ENCODE assay signal across 7 mouse cellular contexts in genomic region chr17:35916297-35917142, GRCm38 (mm10). TPM values are rescaled to one million over a fixed set of nuclear protein-coding genes. Genes with fewer than 3 reads are reported as not detected.
DNase-seq lines count a peak whose midpoint lies in the region; ATAC-seq lines count a peak whose summit lies in the region.

Gene Mrps18b, minus strand, starts transcription at chr17:35916389.
Gene Ppp1r10, plus strand, starts transcription at chr17:35916434.

- peak within 1 kb of the TSS; percentile 75 for H3K4me3 ChIP-seq in intestine, embryonic 16.5 days (ENCODE audit: low read length)
- H3K4me3 ChIP-seq in midbrain, embryonic 11.5 days (ENCODE audit: low read depth, low read length) = peak within 1 kb of the TSS; percentile 77

- H3K36me3 ChIP-seq in intestine, embryonic 16.5 days (ENCODE audit: control insufficient read depth, insufficient read depth, low read length) = peaks cover 5% of the 10 kb centered on the region
- peaks cover 3% of the 10 kb centered on the region for H3K36me3 ChIP-seq in midbrain, embryonic 11.5 days (ENCODE audit: control insufficient read depth, insufficient read depth, low read length)

- peaks cover 24% of the 10 kb centered on the region for H3K4me1 ChIP-seq in intestine, embryonic 16.5 days (ENCODE audit: control insufficient read depth, insufficient read depth, low read length)
- H3K4me1 ChIP-seq in midbrain, embryonic 11.5 days (ENCODE audit: control insufficient read depth, insufficient read depth, low read length) = peaks cover 21% of the 10 kb centered on the region

- H3K9ac ChIP-seq in intestine, embryonic 16.5 days (ENCODE audit: low read depth, low read length) = peak within 1 kb of the TSS; percentile 91
- peak within 1 kb of the TSS; percentile 99 for H3K9ac ChIP-seq in midbrain, embryonic 11.5 days (ENCODE audit: low read length)

- H3K4me2 ChIP-seq in intestine, embryonic 16.5 days (ENCODE audit: low read depth, low read length) = peak within 1 kb of the TSS; percentile 83
- H3K4me2 ChIP-seq in midbrain, embryonic 11.5 days = peak within 1 kb of the TSS; percentile 85

- no peaks in the 10 kb centered on the region for H3K9me3 ChIP-seq in intestine, embryonic 16.5 days (ENCODE audit: control insufficient read depth, low read length)
- H3K9me3 ChIP-seq in midbrain, embryonic 11.5 days (ENCODE audit: control insufficient read depth, low read length) = no peaks in the 10 kb centered on the region

- DNase-seq in adrenal gland, adult 8-10 months = peak; percentile 100
- peak; percentile 98 for DNase-seq in embryo, embryonic 9.5 days (ENCODE audit: extremely low spot score)
- DNase-seq in gastrocnemius, postnatal 4 days (ENCODE audit: low spot score in 2 of 2) = peak; percentile 98
- peak; percentile 99 for DNase-seq in left cerebral cortex, postnatal 36 days (ENCODE audit: low spot score in 2 of 2)
- peak; percentile 99 for DNase-seq in midbrain, embryonic 11.5 days (ENCODE audit: low spot score, missing footprints)
- peak; percentile 100 for DNase-seq in skeletal muscle tissue, adult 2 months (ENCODE audit: low read depth, low spot score)

- peak within 1 kb of the TSS; percentile 96 for H3K27ac ChIP-seq in intestine, embryonic 16.5 days (ENCODE audit: low read length)
- H3K27ac ChIP-seq in midbrain, embryonic 11.5 days (ENCODE audit: low read depth, low read length) = peak within 1 kb of the TSS; percentile 87

- intact Hi-C loops in left cerebral cortex, postnatal 36 days (cut with DNase I) = loop anchor here (5.0 kb wide), 1 partner anchor 79 kb away; the partner anchor contains the start of gene Tubb5

- H3K27me3 ChIP-seq in intestine, embryonic 16.5 days (replicated peaks; ENCODE audit: control insufficient read depth, insufficient read depth, low read length) = no peaks in the 10 kb centered on the region
- H3K27me3 ChIP-seq in midbrain, embryonic 11.5 days (ENCODE audit: control insufficient read depth, insufficient read depth, low read length) = no peaks in the 10 kb centered on the region

- ATAC-seq in intestine, embryonic 16.5 days = peak; percentile 94
- ATAC-seq in midbrain, embryonic 11.5 days (ENCODE audit: low FRiP score) = peak; percentile 92

- WGBS in intestine, embryonic 16.5 days = under 1% methylated on average over 82 of the region's 83 CpGs
- WGBS in midbrain, embryonic 11.5 days = under 1% methylated on average over 83 of the region's 83 CpGs

RNA-seq across cellular contexts. Expression of gene Mrps18b, which starts in this region (rescaled TPM):
- 100 to 1,000 TPM in 2 of 4 experiments, 10 to 100 TPM in 2; 81.7 to 102 (median 99.4) TPM for total RNA-seq in adrenal gland, adult 8-10 months (2022)
- total RNA-seq in gastrocnemius, postnatal 4 days (2021) = 10 to 100 TPM; 40.5 to 46.8 TPM
- polyA plus RNA-seq in intestine, embryonic 16.5 days (2015; fragmentation: Nextera tagmentation; extraction: Ambion mirVana) = 133 and 145 TPM in 2 replicates
- total RNA-seq in left cerebral cortex, postnatal 36 days (2021) = 10 to 100 TPM; 38.0 to 46.2 TPM
- polyA plus RNA-seq in midbrain, embryonic 11.5 days (2014; fragmentation: Nextera tagmentation; extraction: Ambion mirVana) = 57.1 and 61.8 TPM in 2 replicates

RNA-seq across cellular contexts. Expression of gene Ppp1r10, which starts in this region (rescaled TPM):
- 100 to 1,000 TPM in 1 of 4 experiments, 10 to 100 TPM in 3; 65.5 to 105 (median 89.6) TPM for total RNA-seq in adrenal gland, adult 8-10 months (2022)
- total RNA-seq in gastrocnemius, postnatal 4 days (2021) = 10 to 100 TPM; 44.6 to 52.8 TPM
- 28.8 and 30.1 TPM in 2 replicates for polyA plus RNA-seq in intestine, embryonic 16.5 days (2015; fragmentation: Nextera tagmentation; extraction: Ambion mirVana)
- total RNA-seq in left cerebral cortex, postnatal 36 days (2021) = 10 to 100 TPM; 62.5 to 84.5 TPM
- 44.3 TPM in 2 replicates for polyA plus RNA-seq in midbrain, embryonic 11.5 days (2014; fragmentation: Nextera tagmentation; extraction: Ambion mirVana)

Comparison
In these comparisons a context has a peak if more than half of its experiments do, and no peak if none do; other contexts are left out.
1. Peak in every context shown above with its lines: DNase-seq, ATAC-seq, H3K4me3 ChIP-seq and H3K27ac ChIP-seq.